Comparison of ENCODE assay signal across 16 mouse cellular contexts in genomic region chr19:59928672-59929071, GRCm38 (mm10).
"Had no signal": no experiment of that assay in that cellular context is flagged by ENCODE, and none has a peak within 500 bp of the region (broad histone marks: within the 10 kb centered on the region; RNA-seq: fewer than 3 reads in every experiment).

No protein-coding gene starts in this region.

- DNase-seq: retina, postnatal 1 day; right cerebral cortex, adult 18-20 months; right cerebral cortex, postnatal 14 days; right cerebral cortex, postnatal 25 days; right cerebral cortex, postnatal 4 days; spleen, adult 18-20 months; thymus, adult 18-20 months; thymus, adult 2 months; thymus, postnatal 14 days; thymus, postnatal 25 days; thymus, postnatal 36 days; thymus, postnatal 4 days had no signal

- H3K4me3 ChIP-seq: neural tube, embryonic 13.5 days; neural tube, embryonic 15.5 days; stomach, embryonic 15.5 days had no signal

- H3K27ac ChIP-seq: neural tube, embryonic 13.5 days; neural tube, embryonic 15.5 days; stomach, embryonic 15.5 days; stomach, postnatal 0 days had no signal

- H3K4me1 ChIP-seq: neural tube, embryonic 13.5 days; neural tube, embryonic 15.5 days; stomach, embryonic 15.5 days had no signal

- H3K9ac ChIP-seq: neural tube, embryonic 13.5 days; neural tube, embryonic 15.5 days; stomach, embryonic 15.5 days had no signal

- H3K27me3 ChIP-seq: neural tube, embryonic 13.5 days; neural tube, embryonic 15.5 days; stomach, embryonic 15.5 days had no signal

- H3K9me3 ChIP-seq: neural tube, embryonic 13.5 days; neural tube, embryonic 15.5 days; stomach, embryonic 15.5 days had no signal

- H3K4me2 ChIP-seq: neural tube, embryonic 13.5 days; neural tube, embryonic 15.5 days; stomach, embryonic 15.5 days had no signal

- H3K36me3 ChIP-seq: neural tube, embryonic 15.5 days; stomach, embryonic 15.5 days had no signal
